Mouse (Mus musculus) myocyte (in vitro differentiated cells): ENCODE measurements around the gene Plxna1.

Experiments
- CEBPB ChIP-seq: IDR thresholded peaks from 2 replicates; pipeline ENCODE4 v1.6.1; 2011; ENCODE audit warnings: mild to moderate bottlenecking, moderate library complexity; ENCODE audit not compliant: poor library complexity, insufficient read depth, severe bottlenecking
- POLR2AphosphoS2 ChIP-seq: IDR thresholded peaks from one replicate; pipeline ENCODE4 v1.6.1; 2011; ENCODE audit warnings: low read depth, control low read depth; ENCODE audit not compliant: insufficient read length
- TCF12 ChIP-seq: IDR thresholded peaks from one replicate; pipeline ENCODE4 v1.6.1; 2011; ENCODE audit warnings: mild to moderate bottlenecking, control low read depth; ENCODE audit not compliant: poor library complexity, insufficient read depth, severe bottlenecking

GRCm38 (mm10) chr6:89296909-89297695, 65.3 kb downstream of the Plxna1 start:
- TF ChIP-seq POLR2AphosphoS2 (no peak), TCF12 (no peak), CEBPB (no peak)
